Mouse (Mus musculus) cortical plate, adult 2 months (tissue): ENCODE measurements around the gene Ccdc33. TPM values are rescaled to one million over a fixed set of nuclear protein-coding genes. Genes with fewer than 3 reads are reported as not detected.

Experiments
- H3K27ac ChIP-seq: fragments of 200-500 bp; 2 replicates; pipeline ENCODE4 v1.5.1; 2012; ENCODE audit warnings: low read length, control low read depth, inconsistent platforms; ENCODE audit not compliant: insufficient read depth
- H3K4me1 ChIP-seq: fragments of 200-500 bp; 2 replicates; pipeline ENCODE4 v1.6.1; 2011; ENCODE audit warnings: low read length; ENCODE audit not compliant: control insufficient read depth, insufficient read depth
- H3K4me3 ChIP-seq: fragments of 200-500 bp; 2 replicates; pipeline ENCODE4 v1.5.1; 2011; ENCODE audit warnings: mild to moderate bottlenecking, low read length, control low read depth; ENCODE audit not compliant: insufficient read depth
- CTCF ChIP-seq: fragments of 200-500 bp; IDR thresholded peaks from 2 replicates; pipeline ENCODE4 v1.5.1; 2011; ENCODE audit warnings: mild to moderate bottlenecking, control low read depth, low read length; ENCODE audit not compliant: insufficient read depth; ENCODE audit errors: extremely low read depth
- POLR2A ChIP-seq: fragments of 200-500 bp; IDR thresholded peaks from 2 replicates; pipeline ENCODE4 v1.6.1; 2011; ENCODE audit warnings: mild to moderate bottlenecking, low read length, control low read depth; ENCODE audit not compliant: insufficient read depth; ENCODE audit errors: extremely low read depth
- polyA plus RNA-seq: library from polyadenylated mRNA; depleted of rRNA; stranded (reverse); fragments of >200 nt; gene quantifications from 2 replicates; pipeline ENCODE4 v1.2.3, GENCODE M21; 2012; rRNA removed

Gene Ccdc33
- polyA plus RNA-seq, 1 experiment, result 1.7 TPM

- TF ChIP-seq CTCF (no peak), POLR2A (no peak)
These were observed 139.8 kb downstream of the Ccdc33 start for GRCm38 (mm10) chr9:57978858-57979257.

More at GRCm38 (mm10) chr9:57978858-57979257, 139.8 kb downstream of the Ccdc33 start:
- Histone ChIP-seq H3K4me1 (no peaks in the 10 kb centered on the region), H3K27ac (no peak overlapping the region), H3K4me3 (no peak overlapping the region)

Other genes with a start within 250 kb of the Ccdc33 start
- 144 and 145 TPM in 2 replicates for gene Ubl7, start 207.8 kb downstream of the Ccdc33 start, polyA plus RNA-seq
- gene Sema7a, start 178.7 kb downstream of the Ccdc33 start, polyA plus RNA-seq, result 147 and 154 TPM in 2 replicates
- 8.3 and 9.0 TPM in 2 replicates for gene Cyp11a1, start 112.4 kb downstream of the Ccdc33 start, polyA plus RNA-seq
- gene Stra6, start 55.0 kb downstream of the Ccdc33 start, polyA plus RNA-seq, result 6.8 and 9.9 TPM in 2 replicates
- 27.4 and 34.0 TPM in 2 replicates for gene Islr, start 85.5 kb upstream of the Ccdc33 start, polyA plus RNA-seq
- gene Islr2, start 85.5 kb upstream of the Ccdc33 start, polyA plus RNA-seq, result 28.3 TPM in 2 replicates
- gene Pml, start 131.0 kb upstream of the Ccdc33 start, polyA plus RNA-seq, result 10.4 and 11.0 TPM in 2 replicates
- 123 and 124 TPM in 2 replicates for gene Stoml1, start 134.3 kb upstream of the Ccdc33 start, polyA plus RNA-seq
- 2.0 and 2.2 TPM in 2 replicates for gene Loxl1, start 194.4 kb upstream of the Ccdc33 start, polyA plus RNA-seq